Mouse (Mus musculus) spleen, postnatal 36 days (tissue): ENCODE results near the gene Jade2.

ENCODE experiments used
- DNase-seq, 2 experiments: peaks; one replicate each; pipeline ENCODE4 v3.0.0; 2022; ENCODE audit warnings: low spot score in 2 of 2, mixed read lengths in 1 of 2

The Jade2 gene

DNA sequence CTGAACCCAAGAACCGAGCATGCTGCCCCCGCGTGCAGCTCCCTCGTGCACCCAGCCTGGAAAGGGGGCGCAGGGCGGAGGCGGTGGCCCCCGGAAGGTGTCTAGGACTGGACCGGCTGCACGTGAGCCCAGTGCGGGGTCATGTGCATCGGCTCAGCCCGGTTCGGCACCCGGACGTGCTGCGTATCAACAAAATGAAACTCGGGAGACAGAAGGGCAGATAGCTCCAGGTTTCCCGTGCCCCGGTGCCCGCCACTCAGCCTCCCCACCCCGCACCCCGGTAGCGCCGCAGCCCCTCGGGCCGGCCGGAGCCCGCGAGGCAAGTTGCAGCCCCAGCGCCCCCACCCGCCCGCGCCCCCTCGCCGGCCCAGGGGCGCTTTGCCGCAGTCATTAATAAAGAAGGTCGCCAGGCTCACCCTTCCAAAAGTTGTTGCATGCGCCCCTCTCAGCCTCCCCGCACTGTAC, 805 bp downstream of the Jade2 start:
- DNase-seq = peak; percentile 66 to 71

DNA sequence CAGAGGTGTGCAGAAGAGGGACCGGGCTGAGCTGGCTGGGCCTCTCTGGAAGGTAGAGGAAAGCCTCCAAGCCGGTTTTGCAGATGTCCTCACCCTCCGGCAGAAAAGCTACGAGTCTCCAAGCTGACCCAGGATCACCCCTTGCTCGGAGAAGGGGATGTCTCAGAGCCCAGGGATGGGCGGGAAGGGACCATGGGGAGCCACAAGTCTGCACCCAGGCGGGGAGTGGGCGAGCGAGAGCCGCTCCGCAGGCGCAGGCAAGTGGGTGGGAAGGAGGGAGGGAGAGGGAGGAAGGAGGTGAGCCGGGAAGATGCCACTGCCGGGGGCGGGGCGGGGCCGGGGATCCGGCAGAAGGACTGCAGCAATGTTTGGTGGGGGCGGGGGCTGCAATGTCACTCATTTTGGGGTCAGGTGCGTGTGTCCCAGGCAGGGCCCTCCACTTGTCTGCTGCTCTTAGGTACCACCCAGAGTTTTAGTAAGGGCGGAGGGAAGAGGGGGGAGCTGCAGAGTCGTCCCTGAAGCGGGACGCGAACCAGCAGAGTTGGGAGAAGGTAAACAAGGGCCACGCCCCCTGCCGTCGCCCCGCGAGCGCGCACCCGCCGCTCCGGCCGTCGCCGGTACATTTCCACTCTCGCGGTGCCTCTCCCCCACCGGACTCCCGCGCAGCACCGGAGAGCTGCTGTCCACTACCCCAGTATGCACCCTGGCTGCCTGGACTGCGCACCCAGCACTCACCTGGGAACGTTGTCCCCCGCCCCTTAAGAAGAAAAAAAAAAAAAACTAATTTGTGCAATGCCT, 1.4 kb downstream of the Jade2 start:
- DNase-seq = peak; percentile 67 to 72

- peak; percentile 67 to 68 for DNase-seq
Measured at GRCm38 (mm10) chr11:51854981-51855817, 2.3 kb downstream of the Jade2 start.

DNA sequence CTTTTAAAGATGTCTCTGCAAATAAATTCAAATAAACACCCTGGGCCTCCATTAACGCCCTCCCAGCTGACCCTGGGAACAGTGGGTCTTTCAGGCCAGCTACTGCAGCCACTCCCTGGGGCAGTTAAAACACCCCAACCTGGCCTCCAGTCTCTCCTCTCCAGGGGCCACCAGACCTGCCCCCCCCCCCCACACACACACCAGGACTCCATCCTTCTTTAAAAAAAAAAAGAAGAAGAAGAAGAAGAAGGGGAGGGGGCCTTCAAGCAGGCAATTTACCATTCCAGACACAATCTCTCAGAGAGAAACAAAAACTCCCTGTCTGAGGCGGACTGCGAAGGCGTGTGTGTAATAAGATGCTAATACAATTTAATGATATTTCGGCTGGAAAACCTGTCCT, 4.9 kb downstream of the Jade2 start:
- DNase-seq = no peak

DNA sequence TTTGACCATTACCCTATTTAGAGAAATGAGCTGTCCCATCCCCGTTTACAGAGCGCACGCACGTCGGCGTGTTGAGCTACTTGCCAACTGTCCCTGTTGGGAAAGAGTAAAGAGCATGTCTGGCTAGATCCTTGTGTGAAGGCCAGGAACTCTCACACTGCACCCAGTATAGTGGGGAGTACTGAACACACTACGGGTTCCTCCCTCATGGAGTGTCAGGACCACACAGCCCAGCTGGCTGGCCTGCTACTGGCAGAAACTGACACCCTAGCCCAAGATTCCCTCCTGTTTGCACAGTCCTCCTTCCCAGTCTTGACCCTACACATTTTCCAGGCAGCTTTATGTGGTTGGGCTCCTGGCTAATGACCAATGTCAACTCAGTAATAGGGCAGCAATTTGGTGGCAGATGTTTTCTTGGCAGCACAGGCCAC, 5.3 kb downstream of the Jade2 start:
- no peak for DNase-seq

- DNase-seq = no peak
Measured at GRCm38 (mm10) chr11:51850741-51851330, 6.6 kb downstream of the Jade2 start.

- DNase-seq = no peak
Measured at GRCm38 (mm10) chr11:51848324-51848723, 9.1 kb downstream of the Jade2 start.

- no peak for DNase-seq
Measured at GRCm38 (mm10) chr11:51847902-51848301, 9.6 kb downstream of the Jade2 start.

DNA sequence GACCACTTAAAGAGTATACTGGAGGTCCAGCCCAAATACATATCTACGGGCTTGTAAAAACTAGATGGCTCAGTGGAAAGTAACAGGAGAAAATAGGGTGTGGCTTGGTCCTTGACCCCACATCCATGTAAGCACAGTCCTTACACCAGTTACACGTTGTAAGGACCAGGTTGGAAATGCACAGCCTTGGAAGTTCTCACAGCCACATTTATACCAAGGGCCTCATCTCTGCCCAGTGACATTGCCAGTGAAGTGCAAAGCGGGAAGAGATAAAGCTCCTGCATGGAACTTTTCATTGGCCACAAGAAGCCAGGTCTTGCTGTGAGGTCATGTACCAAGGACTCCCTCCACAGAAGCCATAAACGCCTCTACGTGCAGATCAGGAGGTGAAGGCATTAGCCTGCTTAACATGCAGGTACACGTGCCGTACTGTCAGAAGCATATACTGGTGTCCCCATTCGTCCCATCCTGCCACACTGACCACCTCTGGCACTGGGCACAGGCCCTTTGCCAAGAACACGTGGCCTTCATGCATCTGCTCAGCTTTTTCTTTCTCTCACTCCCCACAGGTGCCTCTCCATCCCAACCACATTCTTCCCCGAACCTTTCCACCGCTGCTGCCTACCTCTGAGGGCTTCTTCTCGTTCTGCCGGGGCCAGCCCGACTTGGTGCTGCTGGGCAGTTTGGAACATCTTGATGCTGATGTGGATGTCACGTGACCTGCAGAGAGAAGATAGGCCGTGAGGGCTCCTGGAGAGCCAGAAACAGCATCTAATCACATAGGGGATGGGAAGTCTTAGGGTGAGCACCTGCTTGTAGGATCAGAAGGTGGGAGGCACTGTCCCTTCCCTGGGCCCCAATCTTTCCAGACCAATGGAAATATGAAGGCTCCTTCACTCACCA, 11.2 kb downstream of the Jade2 start:
- no peak for DNase-seq

- DNase-seq = no peak
Measured at GRCm38 (mm10) chr11:51844529-51845098, 12.8 kb downstream of the Jade2 start.

GRCm38 (mm10) chr11:51843898-51844297, 13.6 kb downstream of the Jade2 start:
- no peak for DNase-seq

GRCm38 (mm10) chr11:51843168-51843567, 14.3 kb downstream of the Jade2 start:
- DNase-seq = peak; percentile 49 to 61

DNA sequence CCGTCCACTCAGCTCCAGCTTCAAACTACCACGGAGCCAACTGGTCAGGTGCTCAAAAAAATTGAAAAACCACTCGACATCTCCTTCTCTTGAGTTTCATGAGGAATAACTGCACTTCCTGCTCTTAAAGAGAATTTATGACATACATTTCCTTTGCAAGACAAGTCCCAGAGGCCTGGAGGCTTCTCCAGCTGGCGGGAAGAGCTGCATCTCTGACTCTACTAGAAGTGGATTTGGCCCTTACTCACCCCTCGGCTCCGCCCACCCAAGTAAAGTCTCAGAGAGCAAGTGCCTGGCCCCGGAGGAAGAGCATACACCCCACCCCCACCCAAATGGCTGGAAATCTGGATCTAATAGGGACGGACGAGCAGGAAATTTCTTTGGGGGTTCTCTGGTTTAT, 16.3 kb downstream of the Jade2 start:
- no peak for DNase-seq

DNA sequence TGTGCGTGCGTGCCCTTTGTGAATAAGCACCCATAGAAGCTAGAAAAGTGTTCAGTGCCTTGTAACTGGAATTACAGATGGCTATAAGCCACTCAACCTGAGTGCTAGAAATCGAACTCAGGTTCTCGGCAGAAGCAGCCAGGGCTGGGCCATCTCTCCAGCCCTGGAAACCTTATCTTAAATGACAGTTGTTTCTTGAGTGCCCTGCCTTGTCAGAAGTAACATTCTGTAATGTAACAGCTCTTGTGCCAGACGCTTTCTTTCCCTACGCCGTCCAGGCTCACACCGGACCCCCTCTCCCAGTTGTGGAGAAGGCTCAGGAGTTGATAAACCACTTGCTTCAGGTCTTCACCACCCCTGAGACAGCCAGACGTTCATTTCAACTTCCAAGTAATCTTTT, 16.8 kb downstream of the Jade2 start:
- no peak for DNase-seq

DNA sequence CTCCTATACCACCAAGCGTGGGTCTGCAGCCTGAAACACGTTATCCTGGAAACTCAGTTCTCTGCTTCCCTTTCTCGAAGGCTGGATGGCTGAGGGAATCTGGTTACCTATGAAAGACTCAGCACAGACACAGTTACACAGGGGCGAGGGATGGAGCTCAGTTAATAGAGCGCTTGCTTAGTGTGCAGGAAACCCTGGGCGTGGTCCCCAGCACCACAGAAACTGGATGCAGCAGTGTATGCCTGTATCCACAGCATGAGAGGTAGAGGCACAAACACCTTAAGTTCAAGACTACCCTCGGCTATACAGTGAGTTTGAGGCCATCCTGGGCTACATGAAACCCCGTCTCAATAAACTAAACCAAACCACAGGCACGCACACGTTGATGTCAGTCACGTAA, 17.5 kb downstream of the Jade2 start:
- DNase-seq = no peak

DNA sequence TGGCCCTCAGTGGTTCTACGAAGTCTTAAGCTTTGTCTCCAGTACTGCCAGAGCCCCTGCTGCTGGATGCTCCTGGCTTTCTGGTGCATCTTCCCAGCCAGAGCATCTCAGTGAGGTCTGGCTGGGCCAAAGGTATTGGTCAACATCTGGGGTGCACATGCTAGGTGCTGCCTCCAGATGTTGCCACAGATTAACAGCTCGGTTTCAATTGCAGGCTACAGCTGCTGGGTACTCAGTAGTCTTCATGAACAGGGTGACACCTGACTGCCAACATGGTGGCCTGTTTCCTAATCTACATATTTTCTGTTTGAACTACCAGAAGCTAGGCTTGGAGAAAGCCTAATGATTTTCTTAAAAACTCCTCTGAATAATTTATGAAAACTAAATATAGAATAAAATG, 18.3 kb downstream of the Jade2 start:
- no peak for DNase-seq

DNA sequence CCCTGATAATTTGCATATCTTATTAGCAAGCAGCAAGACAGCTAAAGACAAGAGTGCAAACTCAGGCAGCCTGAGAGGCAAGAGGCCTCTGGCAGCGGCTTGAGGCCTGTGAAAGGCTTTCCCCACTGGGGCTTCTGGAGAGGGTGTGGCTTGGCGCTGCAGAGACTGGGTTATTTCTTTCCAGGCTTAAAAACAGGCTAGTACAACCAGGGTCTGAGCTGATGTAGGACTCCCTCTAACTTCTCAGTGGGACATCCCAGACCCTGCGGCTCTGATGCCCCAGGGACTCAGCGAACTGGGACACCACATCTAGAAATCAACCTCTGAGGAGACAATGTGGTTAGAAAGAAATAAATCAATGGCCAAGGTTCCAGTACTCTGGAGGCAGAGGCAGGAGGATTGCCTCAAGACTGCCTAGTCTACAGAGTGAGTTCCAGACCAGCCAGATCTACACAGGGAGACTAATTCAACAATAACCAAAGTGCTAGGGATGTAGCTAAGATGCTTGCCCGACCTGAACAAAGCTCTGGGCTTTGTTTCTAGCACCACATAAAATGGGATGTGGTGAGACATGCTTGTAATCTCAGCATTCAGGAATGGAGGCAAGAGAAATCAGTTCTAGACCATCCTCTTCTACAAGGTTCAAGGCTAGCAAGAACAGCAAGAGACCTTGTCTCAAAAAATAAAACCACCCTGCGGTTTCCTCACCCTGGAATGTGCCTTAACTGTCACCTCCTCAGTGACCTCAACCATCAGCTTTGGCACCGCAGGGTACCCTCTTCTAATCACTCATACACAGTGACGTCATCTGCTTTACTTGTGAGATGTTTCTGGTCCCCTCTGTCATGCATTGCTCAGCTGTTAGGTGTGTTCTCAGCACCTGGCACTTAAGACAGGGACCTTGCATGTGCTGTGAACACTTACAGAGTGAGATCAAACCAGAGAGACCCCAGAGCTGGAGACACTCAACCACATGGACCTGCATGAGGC, 20.0 kb downstream of the Jade2 start:
- no peak for DNase-seq

DNA sequence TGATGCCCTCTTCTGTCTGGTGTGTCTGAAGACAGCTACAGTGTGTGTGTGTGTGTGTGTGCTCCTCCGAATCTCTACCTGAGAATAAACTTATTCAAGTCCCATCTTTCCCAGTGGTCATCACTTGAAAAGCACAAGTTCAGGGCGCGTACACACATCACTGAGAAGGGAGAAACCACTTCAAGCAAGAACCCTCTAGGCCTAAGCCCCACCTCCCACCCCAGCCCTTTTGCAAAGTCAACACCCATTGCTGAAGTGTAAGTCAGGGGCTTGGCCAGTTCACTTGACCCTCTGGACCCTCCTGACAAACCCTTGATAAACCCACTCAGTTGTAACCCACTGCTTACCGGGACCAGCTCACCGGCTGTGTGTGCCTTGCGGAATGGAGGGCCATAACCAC, 20.9 kb downstream of the Jade2 start:
- DNase-seq = no peak

- DNase-seq = no peak
Measured at GRCm38 (mm10) chr11:51835598-51835997, 21.9 kb downstream of the Jade2 start.

- no peak for DNase-seq
Measured at GRCm38 (mm10) chr11:51834067-51834411, 23.4 kb downstream of the Jade2 start.
